Mouse (Mus musculus) megakaryocyte progenitor cell, adult 5-6 weeks (primary cell): ENCODE measurements around the gene Gm20388. TPM values are rescaled to one million over a fixed set of nuclear protein-coding genes. Genes with fewer than 3 reads are reported as not detected.

Experiments used
- ATAC-seq: replicated peaks from 2 replicates; pipeline ENCODE4 v1.8.0; 2016; ENCODE audit warnings: mild to moderate bottlenecking, moderate TSS enrichment, inconsistent platforms; ENCODE audit not compliant: poor library complexity
- total RNA-seq, 2 experiments: library from RNA; stranded (forward) in 1 of 2; stranded (reverse) in 1 of 2; fragments of 157-497, 149-512 nt in 1 of 2; fragments of 200-1000 nt in 1 of 2; gene quantifications; 2 replicates each; pipeline versions ENCODE4 v1.2.3 to v1.2.4; 2015 to 2017

Gm20388 gene
- total RNA-seq, 2 experiments from 2014 or later, result 18.6 TPM; not detected in 1

GRCm38 (mm10) chr8:122421376-122422070 lies 2510.9 kb downstream of the Gm20388 start, which contains the start of gene Il17c:
Gene Il17c (plus strand): TSS chr8:122422020.
- no peak for ATAC-seq

- no peak for ATAC-seq
Observed at GRCm38 (mm10) chr8:122423217-122423616, 2512.6 kb downstream of the Gm20388 start.

GRCm38 (mm10) chr8:122423659-122424058 lies 2513.0 kb downstream of the Gm20388 start:
- no peak for ATAC-seq

- no peak for ATAC-seq
Observed at GRCm38 (mm10) chr8:122426145-122426544, 2515.5 kb downstream of the Gm20388 start.

GRCm38 (mm10) chr8:122427607-122428006 lies 2517.0 kb downstream of the Gm20388 start:
- ATAC-seq, result no peak

GRCm38 (mm10) chr8:122428163-122428562 lies 2517.5 kb downstream of the Gm20388 start:
- no peak for ATAC-seq

- ATAC-seq, result peak; percentile 76
Observed at GRCm38 (mm10) chr8:122430058-122430636, 2519.5 kb downstream of the Gm20388 start.

GRCm38 (mm10) chr8:122430646-122431045 lies 2520.0 kb downstream of the Gm20388 start:
- no peak for ATAC-seq

GRCm38 (mm10) chr8:122431694-122432442 lies 2521.2 kb downstream of the Gm20388 start:
- ATAC-seq, result no peak

GRCm38 (mm10) chr8:122432443-122433268 lies 2522.0 kb downstream of the Gm20388 start, which contains the start of gene Cyba:
Gene Cyba (minus strand): TSS chr8:122432930.
- peak; percentile 56 for ATAC-seq

GRCm38 (mm10) chr8:122433269-122433905 lies 2522.7 kb downstream of the Gm20388 start:
- ATAC-seq, result peak; percentile 25; the same call in 1 of the 2 replicates

- ATAC-seq, result no peak
Observed at GRCm38 (mm10) chr8:122435375-122435774, 2524.7 kb downstream of the Gm20388 start.

GRCm38 (mm10) chr8:122436146-122436545 lies 2525.5 kb downstream of the Gm20388 start:
- ATAC-seq, result no peak

- no peak for ATAC-seq
Observed at GRCm38 (mm10) chr8:122436586-122437125, 2526.0 kb downstream of the Gm20388 start.

- peak; percentile 63 for ATAC-seq
Observed at GRCm38 (mm10) chr8:122437708-122438331, 2527.2 kb downstream of the Gm20388 start.

GRCm38 (mm10) chr8:122439336-122439735 lies 2528.7 kb downstream of the Gm20388 start:
- no peak for ATAC-seq

- ATAC-seq, result no peak
Observed at GRCm38 (mm10) chr8:122441326-122441725, 2530.7 kb downstream of the Gm20388 start.

- no peak for ATAC-seq
Observed at GRCm38 (mm10) chr8:122442356-122442755, 2531.7 kb downstream of the Gm20388 start.

GRCm38 (mm10) chr8:122442781-122443180 lies 2532.1 kb downstream of the Gm20388 start:
- ATAC-seq, result no peak
